Mouse (Mus musculus) 3134 (cell line): ENCODE results near the gene Thop1.
A peak's percentile ranks its signal among the peaks of the same experiment; 100 is the strongest.
"Not testable (repeated sequence)": the region's sequence is repeated elsewhere in the genome, so short reads cannot be mapped to it uniquely, and the experiment has no call there.

Experiments used
- DNase-seq: peaks from one replicate; pipeline ENCODE4 v3.0.0-alpha.2; 2011; ENCODE audit warnings: low spot score; ENCODE audit not compliant: insufficient read length; ENCODE audit errors: extremely low read depth

The Thop1 gene

GRCm38 (mm10) chr10:81057406-81058130 is 12.3 kb upstream of the Thop1 start:
- no peak for DNase-seq

- DNase-seq: no peak
Measured at GRCm38 (mm10) chr10:81058896-81059295, 10.9 kb upstream of the Thop1 start.

GRCm38 (mm10) chr10:81059603-81060543 is 10.0 kb upstream of the Thop1 start, which contains the start of gene Sgta:
Sgta (minus strand) TSS chr10:81060181.
- DNase-seq: peak; percentile 97

GRCm38 (mm10) chr10:81062710-81063109 is 7.1 kb upstream of the Thop1 start:
- DNase-seq: no peak

- DNase-seq: not testable (repeated sequence)
Measured at GRCm38 (mm10) chr10:81064519-81064918, 5.3 kb upstream of the Thop1 start.

- no peak for DNase-seq
Measured at GRCm38 (mm10) chr10:81068706-81069105, 1.1 kb upstream of the Thop1 start.

DNA sequence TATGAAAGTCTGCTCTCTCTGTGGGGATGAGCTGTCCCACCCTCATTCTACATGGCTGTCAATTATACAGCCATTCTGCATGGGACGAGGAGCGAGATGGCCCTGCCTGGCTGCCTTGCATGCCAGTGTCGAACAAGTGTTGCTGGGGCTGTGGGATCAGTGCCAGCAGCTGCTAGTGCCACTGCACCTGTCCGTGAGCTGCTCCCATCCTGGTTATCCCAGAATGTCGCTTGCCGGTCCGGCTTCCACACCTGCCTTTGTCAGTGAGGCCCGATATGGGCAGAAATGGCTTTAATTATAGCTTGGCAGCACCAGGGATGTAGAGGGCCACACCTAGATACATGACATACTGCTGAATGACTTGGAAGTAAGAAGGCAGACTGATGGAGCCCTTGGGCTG is 2.5 kb downstream of the Thop1 start:
- DNase-seq: no peak

DNA sequence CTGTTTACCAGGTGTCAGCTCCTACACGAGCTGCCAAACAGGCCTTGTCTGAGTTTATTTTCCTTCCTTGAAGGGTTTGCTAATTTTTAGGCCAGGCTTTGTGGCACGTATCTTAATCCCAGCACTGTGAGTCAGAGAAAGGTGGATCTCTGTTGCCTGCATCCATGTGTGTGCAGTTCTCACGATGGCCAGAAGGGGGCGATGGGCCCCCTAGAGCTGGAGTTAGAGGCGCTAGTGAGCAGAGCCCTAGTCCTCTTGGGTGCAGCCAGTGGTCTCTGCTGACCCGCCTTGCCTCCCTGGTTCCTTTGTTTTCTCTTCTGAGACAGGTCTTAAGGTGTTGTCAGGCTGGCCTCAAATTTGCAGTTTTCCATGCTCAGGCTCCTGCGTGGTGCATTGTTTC is 3.6 kb downstream of the Thop1 start:
- no peak for DNase-seq

DNA sequence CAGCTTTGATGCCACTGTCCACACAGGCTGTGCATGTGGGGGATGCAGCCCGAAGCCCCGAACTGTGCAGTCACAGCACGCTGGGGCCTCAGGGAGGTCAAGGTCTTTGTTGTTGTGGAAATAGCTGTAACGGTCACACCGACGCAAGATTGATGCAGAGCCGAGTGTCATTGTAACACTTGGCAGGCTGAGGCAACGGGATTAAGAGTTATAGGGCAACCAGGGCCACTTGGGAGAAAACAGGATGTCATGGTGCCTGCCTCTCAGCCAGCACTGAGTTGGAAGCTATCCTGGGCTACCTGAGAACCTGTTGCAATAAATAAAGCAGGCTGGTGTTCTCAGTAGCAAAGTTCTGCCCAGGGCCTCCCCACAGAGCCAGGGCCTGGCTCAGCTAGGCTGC is 5.9 kb downstream of the Thop1 start:
- DNase-seq: no peak

- peak; percentile 55 for DNase-seq
Measured at GRCm38 (mm10) chr10:81076356-81076755, 6.5 kb downstream of the Thop1 start.

- no peak for DNase-seq
Measured at GRCm38 (mm10) chr10:81077916-81078315, 8.1 kb downstream of the Thop1 start.

DNA sequence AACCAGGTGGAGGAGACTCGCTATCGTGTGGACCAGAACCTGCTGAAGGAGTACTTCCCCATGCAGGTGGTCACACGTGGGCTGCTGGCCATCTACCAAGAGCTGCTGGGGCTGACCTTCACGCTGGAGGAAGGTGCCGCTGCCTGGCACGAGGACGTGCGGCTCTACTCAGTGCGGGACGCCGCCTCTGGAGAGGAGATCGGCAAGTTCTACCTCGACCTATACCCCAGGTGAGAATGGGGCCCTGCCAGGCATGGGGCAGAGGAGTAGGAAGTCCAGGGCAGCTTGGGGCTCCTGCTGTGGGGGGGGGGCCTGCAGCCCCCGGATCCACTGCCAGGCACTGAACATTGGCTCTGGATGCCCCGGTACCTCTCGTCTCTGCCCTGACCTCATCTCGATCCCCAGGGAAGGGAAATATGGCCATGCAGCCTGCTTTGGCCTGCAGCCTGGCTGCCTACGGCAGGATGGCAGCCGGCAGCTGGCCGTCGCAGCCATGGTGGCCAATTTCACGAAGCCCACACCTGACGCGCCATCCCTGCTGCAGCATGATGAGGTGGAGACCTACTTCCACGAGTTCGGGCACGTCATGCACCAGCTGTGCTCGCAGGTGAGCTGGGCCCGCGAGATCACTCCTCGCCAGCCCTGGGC is 10.3 kb downstream of the Thop1 start:
- DNase-seq: no peak

- no peak for DNase-seq
Measured at GRCm38 (mm10) chr10:81082168-81082960, 12.5 kb downstream of the Thop1 start.

DNA sequence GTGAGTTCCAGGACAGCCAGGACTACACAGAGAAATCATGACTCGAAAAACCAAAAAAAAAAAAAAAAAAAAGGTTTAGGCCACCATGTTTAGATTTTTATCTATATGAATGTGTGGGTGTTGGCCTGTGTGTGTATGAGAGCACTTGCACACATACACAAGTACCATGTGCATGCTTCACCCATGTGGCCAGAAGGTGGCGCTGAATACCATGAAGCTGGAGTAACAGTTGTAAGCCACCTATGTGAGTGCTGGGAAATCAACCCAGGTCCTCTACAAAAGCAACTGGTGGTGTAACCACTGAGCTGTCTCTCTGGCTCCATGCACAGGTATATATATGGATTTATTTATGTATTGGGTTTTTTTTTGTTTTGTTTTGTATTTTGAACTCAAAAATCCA is 17.2 kb downstream of the Thop1 start:
- DNase-seq: no peak

DNA sequence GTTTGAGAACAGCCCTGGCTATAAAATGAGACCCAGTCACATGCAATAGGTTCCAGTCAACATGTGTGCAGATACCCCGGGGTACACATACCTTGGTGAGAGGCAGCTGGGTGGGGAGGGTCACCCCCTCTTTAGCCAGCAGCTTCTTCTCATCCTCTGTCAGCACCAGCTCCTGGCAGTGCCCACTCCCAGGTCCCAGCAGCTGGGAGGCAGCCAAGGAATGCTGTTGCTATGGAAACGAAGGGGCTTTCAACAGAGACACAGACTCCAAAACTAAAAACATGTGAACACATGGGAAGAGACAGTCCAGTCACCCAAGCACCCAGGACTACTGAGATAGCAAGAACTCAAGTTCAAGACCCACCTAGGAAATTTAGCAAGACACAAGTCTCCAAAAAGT is 19.4 kb downstream of the Thop1 start:
- no peak for DNase-seq

GRCm38 (mm10) chr10:81090621-81091020 is 20.8 kb downstream of the Thop1 start:
- DNase-seq: no peak

GRCm38 (mm10) chr10:81092465-81093250 is 22.8 kb downstream of the Thop1 start:
- no peak for DNase-seq

- DNase-seq: no peak
Measured at GRCm38 (mm10) chr10:81094931-81095678, 25.3 kb downstream of the Thop1 start.

DNA sequence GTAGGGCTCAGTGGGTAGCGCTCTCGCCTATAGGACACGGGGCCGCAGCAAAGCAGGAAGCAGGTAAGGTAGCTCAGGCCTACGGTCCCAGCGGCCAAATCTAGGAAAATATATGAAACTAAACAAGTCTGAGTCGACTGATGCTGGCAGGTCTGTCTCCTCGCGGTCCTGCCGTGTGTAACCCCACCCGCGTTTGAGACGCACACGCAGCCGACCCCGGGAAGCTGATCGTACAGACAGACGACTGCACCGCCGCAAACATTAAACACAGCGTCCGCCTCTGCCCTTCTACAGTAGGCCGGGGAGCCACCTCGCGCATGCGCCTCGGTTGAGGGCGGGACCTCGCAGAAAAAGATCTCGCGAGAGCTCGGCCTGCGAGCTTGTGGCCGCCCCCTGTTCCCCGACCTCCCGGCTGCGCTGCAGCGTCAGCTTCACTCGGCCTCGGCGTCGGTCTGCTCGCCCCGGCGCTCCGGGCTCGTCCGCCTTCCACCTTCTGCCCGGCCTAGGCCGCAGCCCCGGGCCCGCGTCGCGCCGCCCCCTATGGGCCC is 35.8 kb downstream of the Thop1 start, which contains the start of gene Map2k2:
Gene Map2k2 (plus strand): TSS at position 351 of the 548 bp plus-strand sequence.
- peak; percentile 97 for DNase-seq
